Mouse (Mus musculus): ENCODE results near the gene Lrit3. TPM values are rescaled to one million over a fixed set of nuclear protein-coding genes. Genes with fewer than 3 reads are reported as not detected.
"Not testable (repeated sequence)": the region's sequence is repeated elsewhere in the genome, so short reads cannot be mapped to it uniquely, and the experiment has no call there.

Gene Lrit3
- polyA plus RNA-seq, 1 experiment from 2014 or later = not detected

DNA sequence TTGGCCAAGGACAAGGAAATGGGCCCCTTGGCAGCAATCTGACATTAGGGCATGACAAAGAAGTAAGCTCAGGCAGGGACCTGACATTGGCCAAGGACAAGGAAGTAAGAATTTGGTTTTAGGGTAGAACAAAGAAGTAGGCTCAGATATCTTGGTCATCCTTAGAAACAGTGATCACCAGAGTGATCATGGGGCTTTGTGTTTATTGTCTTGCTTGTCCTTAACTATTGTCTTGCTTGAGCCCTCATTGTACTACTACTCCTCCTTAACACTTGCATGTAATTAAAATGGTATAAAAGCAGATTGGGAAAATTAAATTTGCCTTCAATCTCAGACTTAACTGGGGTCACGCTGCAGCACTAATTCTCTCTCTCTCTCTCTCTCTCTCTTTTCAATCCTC lies 46.2 kb downstream of the Lrit3 start:
- WGBS = 93% methylated on average over 1 of the region's 1 CpGs
- DNase-seq (ENCODE audit: extremely low spot score, low spot score); H3K4me3 ChIP-seq; H3K9me3 ChIP-seq; H3K27ac ChIP-seq; H3K36me3 ChIP-seq (replicated peaks): not testable (repeated sequence)
- H3K4me1 ChIP-seq = peaks cover 17% of the 10 kb centered on the region
- peaks cover 38% of the 10 kb centered on the region for H3K27me3 ChIP-seq (ENCODE audit: poor library complexity, severe bottlenecking)

DNA sequence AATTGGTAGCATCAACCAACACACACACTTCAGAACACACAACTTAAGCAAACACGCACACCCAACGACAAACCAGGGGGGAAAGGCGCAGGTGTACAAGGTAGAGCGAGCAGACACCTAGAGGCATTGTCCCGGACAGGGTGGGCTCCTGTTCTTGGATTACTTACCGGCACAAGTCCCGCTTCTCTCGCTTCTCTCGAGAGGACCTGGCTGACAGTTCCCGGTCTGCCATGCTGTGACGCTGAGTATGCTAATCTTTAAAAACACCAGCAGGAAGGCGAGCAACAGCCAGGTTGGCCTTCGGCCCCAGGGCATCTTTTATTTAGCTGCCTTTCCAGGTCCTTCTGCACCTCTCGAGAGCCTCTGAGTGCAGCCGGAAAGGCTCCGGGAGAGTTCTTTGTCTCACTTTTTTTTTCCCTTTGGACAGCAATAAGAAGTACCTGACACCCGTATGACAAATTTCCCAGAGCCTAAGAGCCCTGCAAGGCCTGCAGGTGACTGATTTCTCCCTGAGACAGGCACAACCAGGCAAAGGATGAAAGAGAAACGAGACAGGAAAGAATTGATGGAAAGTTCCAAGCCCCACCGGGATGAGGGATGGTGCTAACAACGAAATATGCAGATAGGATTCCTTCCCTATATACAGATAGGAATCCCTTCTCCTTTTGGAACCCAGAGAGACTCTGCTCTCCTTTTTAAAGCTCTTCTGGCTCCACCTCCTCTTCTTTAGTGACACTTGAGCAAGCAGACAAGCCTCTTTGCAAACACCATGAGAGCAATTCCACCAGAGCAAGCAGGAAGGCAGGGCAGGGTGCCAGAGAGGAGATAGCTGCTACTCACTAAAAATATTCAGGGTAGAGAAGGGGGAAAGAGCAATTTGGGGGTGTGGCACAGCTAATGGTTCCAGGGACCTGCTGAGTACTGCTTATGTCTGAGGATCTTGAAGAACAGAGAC lies 48.9 kb downstream of the Lrit3 start, which contains the start of gene Egf:
Gene Egf, minus strand, starts transcription at position 667 of the 955 bp plus-strand sequence.
- H3K27me3 ChIP-seq (ENCODE audit: poor library complexity, severe bottlenecking) = peaks cover 41% of the 10 kb centered on the region
- peak; percentile 21 for DNase-seq (ENCODE audit: extremely low spot score, low spot score)
- peaks cover 17% of the 10 kb centered on the region for H3K4me1 ChIP-seq
- WGBS = 10% methylated on average over 20 of the region's 20 CpGs
- H3K27ac ChIP-seq = no peak within 1 kb of the TSS
- peak within 1 kb of the TSS; percentile 41 for H3K4me3 ChIP-seq
- H3K36me3 ChIP-seq (replicated peaks) = no peaks in the 10 kb centered on the region
- no peaks in the 10 kb centered on the region; the same call in 1 of the 2 replicates for H3K9me3 ChIP-seq

DNA sequence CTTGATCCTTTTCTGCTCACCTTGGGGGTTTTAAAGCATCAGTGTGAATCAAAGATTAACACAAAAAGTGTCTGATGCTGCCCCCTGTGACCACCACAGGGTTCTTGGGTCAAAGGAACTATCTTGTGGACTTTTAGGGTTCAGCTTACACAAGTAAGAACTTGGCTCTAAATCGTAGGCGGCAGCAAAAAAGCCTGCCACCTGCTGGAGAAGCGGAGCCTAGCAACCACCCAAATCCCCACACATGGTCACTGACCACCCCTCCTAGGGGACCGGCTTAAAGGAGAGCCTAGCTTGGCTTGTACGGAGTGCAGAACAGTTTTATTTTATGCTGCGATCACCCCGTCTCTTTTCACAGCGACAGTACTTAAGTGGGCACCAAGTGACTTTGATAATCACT lies 59.0 kb downstream of the Lrit3 start:
- WGBS = 51% methylated on average over 8 of the region's 8 CpGs
- Histone ChIP-seq H3K36me3 (replicated peaks) (no peaks in the 10 kb centered on the region), H3K9me3 (no peaks in the 10 kb centered on the region), H3K27me3 (ENCODE audit: poor library complexity, severe bottlenecking) (no peaks in the 10 kb centered on the region), H3K4me1 (no peaks in the 10 kb centered on the region), H3K27ac (no peak overlapping the region), H3K4me3 (no peak overlapping the region)
- DNase-seq (ENCODE audit: extremely low spot score, low spot score) = peak; percentile 42

DNA sequence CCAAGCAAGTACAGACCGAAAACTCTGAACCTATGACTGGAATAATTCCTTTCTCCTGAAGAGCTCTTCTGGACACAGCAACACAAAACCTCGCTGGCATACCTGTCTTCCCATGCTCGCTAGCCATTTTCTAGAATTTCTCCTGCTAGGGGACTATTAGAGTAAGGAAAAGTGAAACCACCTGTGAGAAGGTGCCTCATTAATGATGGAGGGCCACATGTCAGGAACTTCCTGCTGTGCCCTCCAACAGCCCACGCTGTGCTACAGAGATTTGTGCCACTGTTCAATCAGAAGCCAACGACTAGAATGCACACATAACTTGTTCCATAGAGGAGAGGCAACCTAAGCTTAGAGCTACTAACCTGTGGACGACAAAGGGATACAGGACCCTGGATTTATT lies 61.0 kb downstream of the Lrit3 start:
- no peak overlapping the region for H3K27ac ChIP-seq
- no peaks in the 10 kb centered on the region for H3K27me3 ChIP-seq (ENCODE audit: poor library complexity, severe bottlenecking)
- H3K4me3 ChIP-seq = no peak overlapping the region
- WGBS = 79% methylated on average over 6 of the region's 6 CpGs
- peaks cover 11% of the 10 kb centered on the region; the same call in 1 of the 2 replicates for H3K4me1 ChIP-seq
- no peak for DNase-seq (ENCODE audit: extremely low spot score, low spot score)
- H3K36me3 ChIP-seq (replicated peaks) = no peaks in the 10 kb centered on the region
- H3K9me3 ChIP-seq = no peaks in the 10 kb centered on the region

DNA sequence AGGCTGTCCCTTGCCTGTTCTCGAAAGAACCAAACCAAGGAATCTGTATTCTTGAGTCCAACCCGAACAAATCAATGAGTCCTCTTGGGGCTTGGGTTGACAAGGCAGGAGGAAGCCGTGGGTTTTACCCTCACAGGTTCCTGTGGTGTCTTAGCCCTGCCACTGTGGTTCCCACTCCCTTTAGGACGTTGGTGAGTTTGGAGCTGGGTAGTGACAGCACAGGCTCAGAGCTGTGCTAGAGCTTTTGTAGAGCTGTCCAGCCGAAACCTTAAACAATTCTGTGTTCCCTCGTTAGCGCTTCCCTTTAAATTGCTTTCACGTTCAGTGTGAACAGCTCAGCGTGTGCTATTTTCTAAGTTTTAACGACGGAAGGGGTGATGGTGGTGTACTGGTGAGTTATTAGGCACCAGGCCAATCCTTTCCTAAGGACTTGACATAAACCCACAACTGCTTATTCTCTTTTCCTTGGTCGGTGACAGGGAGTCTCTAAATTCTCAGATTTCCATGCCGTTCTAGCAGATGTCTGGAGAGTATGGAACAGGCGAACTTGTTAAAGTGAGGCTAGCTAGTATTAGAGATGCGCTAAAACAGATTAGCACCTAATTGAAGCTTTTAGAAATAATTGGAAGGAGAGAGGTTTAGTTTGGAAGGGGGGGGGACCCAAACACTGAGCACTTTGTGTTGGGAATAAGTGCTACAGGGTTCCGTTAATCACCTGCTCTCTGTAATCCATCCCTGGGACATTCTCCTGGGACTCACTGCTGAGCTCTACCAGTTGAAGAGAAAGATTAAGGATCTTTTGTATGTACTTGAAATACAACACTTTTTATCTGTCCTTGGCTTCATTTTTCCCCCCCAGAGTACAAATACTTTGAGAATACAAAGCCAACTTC lies 65.3 kb downstream of the Lrit3 start:
- Histone ChIP-seq H3K36me3 (replicated peaks) (no peaks in the 10 kb centered on the region), H3K27me3 (ENCODE audit: poor library complexity, severe bottlenecking) (no peaks in the 10 kb centered on the region), H3K9me3 (no peaks in the 10 kb centered on the region), H3K4me3 (no peak overlapping the region), H3K4me1 (peaks cover 11% of the 10 kb centered on the region; the same call in 1 of the 2 replicates), H3K27ac (no peak overlapping the region)
- 62% methylated on average over 16 of the region's 16 CpGs for WGBS
- DNase-seq (ENCODE audit: extremely low spot score, low spot score) = no peak

Other genes starting within 250 kb of the Lrit3 start
- 1.2 and 1.8 TPM in 2 replicates for gene Egf, start 48.7 kb downstream of the Lrit3 start, polyA plus RNA-seq (2016; fragmentation: Nextera tagmentation; extraction: Ambion mirVana)
- 0.37 and 0.41 TPM in 2 replicates for gene Rrh, start 18.6 kb upstream of the Lrit3 start, polyA plus RNA-seq (2016; fragmentation: Nextera tagmentation; extraction: Ambion mirVana)
- gene Gar1, start 27.4 kb upstream of the Lrit3 start, polyA plus RNA-seq (2016; fragmentation: Nextera tagmentation; extraction: Ambion mirVana) = 112 and 124 TPM in 2 replicates
- 0.20 and 0.52 TPM in 2 replicates for gene Cfi, start 31.9 kb upstream of the Lrit3 start, polyA plus RNA-seq (2016; fragmentation: Nextera tagmentation; extraction: Ambion mirVana)
- gene Pla2g12a, start 74.6 kb upstream of the Lrit3 start, polyA plus RNA-seq (2016; fragmentation: Nextera tagmentation; extraction: Ambion mirVana) = 37.1 and 39.3 TPM in 2 replicates
- gene Casp6, start 97.4 kb upstream of the Lrit3 start, polyA plus RNA-seq (2016; fragmentation: Nextera tagmentation; extraction: Ambion mirVana) = 71.1 and 74.9 TPM in 2 replicates
- 1.4 and 1.6 TPM in 2 replicates for gene Mcub, start 166.2 kb upstream of the Lrit3 start, polyA plus RNA-seq (2016; fragmentation: Nextera tagmentation; extraction: Ambion mirVana)